Mouse (Mus musculus) CD4-positive helper T cell, adult 2 months (primary cell): Measurements from ENCODE around the gene Synpo2.
A peak's percentile ranks its signal among the peaks of the same experiment; 100 is the strongest.
"Not testable (repeated sequence)": the region's sequence is repeated elsewhere in the genome, so short reads cannot be mapped to it uniquely, and the experiment has no call there.

Experiments used
- DNase-seq: peaks from one replicate; pipeline ENCODE4 v3.0.0-alpha.2; 2012; ENCODE audit warnings: low read depth, missing footprints, low spot score

Gene Synpo2

DNA sequence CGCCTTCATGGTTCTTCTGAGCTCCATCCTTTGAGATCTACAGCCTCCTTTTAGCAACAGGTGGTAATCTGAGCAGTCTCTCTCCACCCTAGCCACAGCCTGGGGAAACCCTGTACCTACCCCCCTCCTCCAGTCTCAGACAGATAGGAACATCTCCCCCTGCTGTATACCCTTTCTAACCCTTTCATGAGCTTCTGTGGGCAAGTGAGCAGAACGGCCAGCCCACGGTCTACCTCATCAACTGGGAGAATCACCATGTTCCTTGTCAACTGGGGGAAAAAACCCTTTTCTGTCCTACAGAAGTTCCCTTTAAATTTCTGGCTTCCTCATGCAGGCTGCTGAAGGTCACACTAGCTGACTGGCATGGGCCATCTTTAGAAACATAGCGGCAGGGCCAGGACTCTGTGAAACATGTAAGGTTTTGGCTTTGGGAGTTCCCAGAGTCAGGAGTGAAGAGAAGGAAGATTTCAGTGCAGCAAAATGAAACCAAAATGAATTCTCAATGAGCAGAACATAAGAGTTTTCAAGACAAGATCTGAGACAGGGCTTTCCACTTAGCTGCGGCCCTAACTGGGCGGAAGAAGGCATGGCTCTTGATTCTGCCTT is 104.7 kb downstream of the Synpo2 start:
- no peak for DNase-seq

DNA sequence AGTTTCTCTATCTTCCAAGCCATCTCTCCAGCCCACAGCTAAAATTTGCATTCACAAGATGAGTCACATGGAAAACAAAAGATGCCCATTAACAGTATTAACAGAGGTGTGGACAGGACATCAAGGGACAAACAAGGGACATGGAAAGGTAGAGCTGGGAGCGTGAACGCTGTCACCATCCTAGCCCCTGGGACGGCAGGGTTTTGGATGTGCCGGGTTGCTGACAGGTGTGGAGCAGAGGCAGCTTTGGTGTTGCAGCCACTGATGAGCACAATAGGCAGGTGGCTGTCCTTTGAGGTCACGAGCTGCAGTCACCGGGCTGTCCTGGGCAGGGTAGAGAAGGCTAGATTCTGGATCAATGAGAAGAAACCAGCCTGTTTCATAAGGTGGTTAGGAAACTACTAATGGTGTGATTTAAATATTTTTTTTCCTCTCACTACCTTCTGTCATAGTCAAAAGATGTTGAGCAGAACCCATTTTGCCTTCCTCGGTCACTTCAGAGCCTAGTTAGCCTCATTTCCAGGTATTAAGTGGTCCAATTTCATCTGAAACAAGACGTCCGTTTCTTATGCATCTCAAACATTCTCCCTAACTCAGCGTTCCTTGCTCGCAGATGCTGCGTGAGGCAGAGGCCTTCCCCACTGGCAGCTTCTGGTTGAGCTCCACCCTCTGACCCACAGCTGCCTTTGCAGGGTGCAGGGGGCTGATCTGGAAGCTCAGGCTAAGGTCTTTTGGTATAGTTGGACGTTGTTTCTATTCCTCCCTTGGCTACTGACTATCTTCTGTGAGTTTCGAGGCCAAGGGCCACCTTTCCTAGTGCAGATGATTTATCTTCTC is 105.4 kb downstream of the Synpo2 start:
- no peak for DNase-seq

GRCm38 (mm10) chr3:123128781-123129180 is 107.2 kb downstream of the Synpo2 start:
- DNase-seq: no peak

- no peak for DNase-seq
Observed at GRCm38 (mm10) chr3:123128091-123128490, 107.9 kb downstream of the Synpo2 start.

GRCm38 (mm10) chr3:123126741-123127140 is 109.2 kb downstream of the Synpo2 start:
- not testable (repeated sequence) for DNase-seq

GRCm38 (mm10) chr3:123123817-123124216 is 112.1 kb downstream of the Synpo2 start:
- DNase-seq: no peak

DNA sequence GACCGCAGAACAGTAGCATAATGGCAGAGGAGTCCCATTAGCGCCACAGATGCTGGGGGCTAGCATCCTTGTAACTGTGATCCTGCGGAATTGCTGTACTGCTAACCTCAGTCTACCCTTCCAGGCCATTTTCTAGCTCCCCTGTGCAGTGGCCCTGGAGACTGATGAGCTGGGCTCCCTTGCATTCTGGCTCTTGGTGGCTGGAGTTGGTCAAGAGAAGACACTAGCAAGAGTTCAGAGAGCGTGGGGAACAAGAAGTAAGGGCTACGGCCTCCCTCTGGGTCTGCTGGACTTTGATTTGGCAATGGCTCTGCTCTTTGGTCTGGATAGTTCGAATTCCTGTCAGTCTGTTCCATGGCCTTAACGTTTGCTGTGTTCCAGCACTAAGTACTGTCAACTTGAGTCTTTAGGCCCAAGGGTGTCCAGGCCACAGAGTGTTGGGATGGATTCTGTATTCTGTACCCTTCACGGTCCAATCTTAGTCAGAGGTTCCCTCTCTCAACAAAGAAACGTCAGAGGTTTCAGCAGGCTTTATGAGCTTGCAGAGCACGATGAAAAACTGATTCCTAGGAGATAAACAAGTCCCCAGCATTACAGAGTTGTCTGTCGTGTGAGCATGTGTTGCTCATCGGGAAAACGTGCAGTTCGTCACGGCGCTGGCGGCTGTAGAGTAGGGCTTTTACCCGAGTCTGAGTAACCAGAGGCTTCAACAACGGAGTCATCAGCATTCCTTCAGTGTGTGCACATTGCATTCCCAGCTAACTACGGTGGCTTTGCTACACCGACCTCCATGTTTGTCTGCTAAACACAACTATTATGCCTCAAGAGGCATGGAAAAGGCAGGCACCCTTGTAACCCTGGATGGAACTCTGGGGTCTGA is 113.6 kb downstream of the Synpo2 start:
- no peak for DNase-seq

DNA sequence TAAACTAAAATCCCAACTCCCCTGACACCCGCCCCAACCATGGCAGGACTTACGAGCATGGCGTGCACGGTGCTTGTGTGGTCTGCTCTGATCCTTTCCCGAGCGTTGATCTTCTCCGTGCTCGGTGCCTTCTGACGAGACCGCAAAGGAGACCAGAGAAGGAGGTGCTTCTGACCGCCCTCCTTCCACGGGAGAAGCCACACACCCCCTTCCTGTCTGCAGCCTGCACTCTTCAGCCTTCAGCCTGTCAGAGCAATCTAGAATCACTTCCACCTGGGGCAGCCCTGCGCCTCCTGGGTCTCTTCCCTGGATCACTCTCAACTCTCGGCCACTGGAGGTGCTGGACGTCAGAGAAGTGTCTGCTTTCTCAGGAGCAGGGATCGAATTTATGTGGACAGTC is 119.0 kb downstream of the Synpo2 start:
- no peak for DNase-seq

DNA sequence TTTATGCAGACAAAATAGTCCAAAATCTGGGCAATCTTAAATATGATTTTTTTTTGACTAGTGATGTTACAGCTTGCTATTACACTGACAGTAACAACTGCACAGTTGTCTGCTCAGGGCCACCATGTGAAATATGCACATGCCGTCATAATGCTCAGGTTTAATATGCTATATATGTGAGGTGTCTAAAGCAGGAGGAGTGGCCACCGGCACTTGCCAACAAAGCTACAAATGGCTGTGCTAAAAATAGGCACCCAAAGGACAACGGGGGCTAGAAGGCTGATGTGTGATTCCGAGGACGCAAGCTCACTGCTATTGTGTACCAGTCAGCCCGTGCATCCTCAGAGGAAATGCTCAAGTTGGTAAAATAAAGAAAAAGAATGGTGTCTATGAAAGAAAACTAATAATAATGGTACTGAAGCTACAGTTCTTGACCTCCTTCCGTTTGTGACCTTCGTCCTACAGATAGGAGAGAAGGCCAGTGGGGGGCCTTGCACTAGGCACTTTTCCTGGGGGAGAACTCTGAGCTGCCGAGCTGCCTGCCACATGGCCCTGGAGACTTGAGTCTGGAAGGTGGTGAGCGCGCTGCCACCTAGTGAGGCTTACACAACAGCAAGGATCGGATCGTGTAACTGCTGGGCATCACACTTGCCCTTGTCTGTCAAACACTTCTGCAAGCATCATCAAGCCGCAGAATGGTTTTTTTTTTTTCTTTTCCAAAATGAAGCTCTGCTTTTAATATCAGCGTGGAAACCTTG is 120.0 kb downstream of the Synpo2 start:
- DNase-seq: no peak

DNA sequence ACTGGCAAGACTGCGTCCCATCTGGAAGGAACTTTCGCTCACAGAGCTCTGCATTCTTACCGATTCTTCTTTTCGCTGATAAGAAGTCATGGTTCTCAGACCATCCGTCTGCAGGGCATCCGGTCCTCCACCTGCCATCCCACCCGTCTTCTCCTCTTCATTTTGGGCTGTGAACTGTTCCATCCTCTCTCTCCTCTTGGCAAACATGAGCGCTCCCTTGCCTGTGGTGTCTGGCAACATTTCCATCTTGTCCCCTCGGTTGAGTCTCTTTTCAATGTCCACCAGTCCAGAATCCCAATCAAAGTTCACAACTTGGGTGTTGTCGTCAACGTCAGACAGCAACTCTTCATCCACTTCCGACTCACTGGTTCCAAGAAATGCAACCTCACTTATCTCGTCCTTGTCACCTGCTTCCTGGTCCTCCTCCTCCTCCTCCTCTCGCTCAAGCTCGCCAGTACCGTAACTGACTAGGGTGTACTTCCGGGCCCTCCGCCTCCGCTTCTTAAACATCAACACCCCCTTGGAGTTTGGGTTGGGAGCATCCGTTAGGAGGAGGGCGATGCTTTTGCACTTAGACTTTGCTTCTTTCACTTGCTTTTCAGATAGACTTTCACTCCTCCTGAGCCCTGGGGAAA is 121.8 kb downstream of the Synpo2 start:
- DNase-seq: no peak

DNA sequence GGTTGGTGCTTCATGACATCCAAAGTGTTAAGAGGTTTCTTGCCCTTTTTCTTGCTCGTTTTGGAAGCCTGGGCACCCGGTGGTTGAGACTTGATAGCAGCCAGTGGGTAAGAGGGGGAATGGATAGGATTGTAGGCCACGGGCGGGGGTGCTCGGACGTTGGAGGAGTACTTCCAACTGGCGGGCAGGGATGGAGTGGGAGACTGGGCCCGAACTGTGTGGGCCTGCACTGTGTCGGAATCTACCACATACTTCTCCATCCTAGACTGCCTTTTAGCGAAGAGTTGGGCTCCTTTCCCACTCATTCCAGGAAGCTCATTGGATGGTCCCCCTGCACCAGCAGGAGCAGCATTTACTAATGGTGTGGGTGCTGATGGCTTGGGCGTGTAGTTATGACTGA is 123.2 kb downstream of the Synpo2 start:
- no peak for DNase-seq

GRCm38 (mm10) chr3:123111071-123111711 is 124.8 kb downstream of the Synpo2 start:
- no peak for DNase-seq

- no peak for DNase-seq
Observed at GRCm38 (mm10) chr3:123107830-123108549, 128.0 kb downstream of the Synpo2 start.

DNA sequence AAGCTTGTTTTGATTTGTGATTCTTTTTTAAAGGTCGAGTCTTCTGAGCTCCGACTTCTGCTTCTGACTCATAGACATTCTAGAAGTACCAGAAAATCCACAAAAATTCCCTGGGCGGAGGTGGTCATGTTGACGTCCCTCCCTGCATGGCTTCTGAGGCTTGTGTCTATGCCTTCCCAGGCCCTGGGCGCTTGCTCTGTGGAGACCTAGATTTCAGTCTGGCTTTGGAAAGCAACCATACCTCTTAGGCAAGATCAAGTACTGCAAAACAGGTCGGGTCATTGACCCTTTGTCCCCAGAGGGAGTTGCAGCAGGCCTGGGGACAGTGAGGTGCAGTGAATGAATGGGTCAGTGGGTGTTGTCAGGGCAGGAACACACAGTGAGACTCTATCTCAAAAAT is 131.6 kb downstream of the Synpo2 start:
- DNase-seq: no peak

DNA sequence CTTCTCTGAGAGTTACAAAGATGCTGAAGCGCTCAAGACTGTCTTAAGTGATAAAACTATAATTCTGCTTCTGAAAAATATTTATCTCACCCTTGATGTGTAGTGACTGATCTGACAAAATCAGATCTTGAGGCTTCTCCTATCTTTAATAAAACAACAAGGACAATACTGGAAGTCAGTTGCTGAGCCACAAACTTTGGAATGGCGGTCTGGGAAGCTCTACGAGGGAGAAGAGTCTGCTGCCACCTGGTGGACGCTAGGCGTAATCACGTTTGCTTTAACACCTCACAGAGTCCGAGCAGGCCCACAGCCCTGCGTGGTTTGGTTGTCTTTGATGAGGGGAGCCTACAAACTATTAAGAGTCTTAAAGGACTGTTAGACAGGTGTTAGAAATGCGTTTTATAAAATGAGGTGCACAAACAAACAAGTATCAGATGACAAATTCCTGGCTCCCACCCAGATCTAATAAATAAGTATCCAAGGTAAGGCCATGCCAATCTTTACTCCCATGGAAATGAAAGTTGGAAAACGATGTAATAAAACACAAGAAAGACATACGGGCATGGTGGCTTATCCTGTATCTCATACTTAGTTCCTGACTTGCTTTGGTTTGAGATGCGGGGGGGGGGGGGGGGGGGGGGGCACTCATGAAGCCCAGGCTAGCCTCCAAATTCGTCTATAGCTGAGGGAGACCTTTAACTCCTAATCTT is 132.6 kb downstream of the Synpo2 start:
- DNase-seq: peak; percentile 49

- DNase-seq: no peak
Observed at GRCm38 (mm10) chr3:123101761-123102160, 134.2 kb downstream of the Synpo2 start.

DNA sequence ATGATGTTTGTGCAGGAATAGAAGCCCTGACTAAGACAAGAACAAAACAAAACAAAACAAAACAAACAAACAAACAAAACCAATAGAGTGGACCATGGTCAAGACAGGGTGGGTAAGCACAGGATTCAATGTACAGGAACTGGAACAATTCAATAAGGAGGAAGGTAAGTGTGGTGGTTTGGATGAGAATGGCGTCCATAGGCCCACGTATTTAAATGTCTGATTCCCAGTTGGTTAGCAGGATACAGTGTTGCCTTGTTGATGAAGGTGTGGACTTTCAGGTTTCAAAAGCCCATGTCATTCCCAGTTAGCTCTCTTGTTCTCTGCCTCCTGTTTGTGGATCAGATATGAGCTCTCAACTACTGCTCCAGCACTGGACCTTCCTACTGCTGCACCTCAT is 140.8 kb downstream of the Synpo2 start:
- no peak for DNase-seq

DNA sequence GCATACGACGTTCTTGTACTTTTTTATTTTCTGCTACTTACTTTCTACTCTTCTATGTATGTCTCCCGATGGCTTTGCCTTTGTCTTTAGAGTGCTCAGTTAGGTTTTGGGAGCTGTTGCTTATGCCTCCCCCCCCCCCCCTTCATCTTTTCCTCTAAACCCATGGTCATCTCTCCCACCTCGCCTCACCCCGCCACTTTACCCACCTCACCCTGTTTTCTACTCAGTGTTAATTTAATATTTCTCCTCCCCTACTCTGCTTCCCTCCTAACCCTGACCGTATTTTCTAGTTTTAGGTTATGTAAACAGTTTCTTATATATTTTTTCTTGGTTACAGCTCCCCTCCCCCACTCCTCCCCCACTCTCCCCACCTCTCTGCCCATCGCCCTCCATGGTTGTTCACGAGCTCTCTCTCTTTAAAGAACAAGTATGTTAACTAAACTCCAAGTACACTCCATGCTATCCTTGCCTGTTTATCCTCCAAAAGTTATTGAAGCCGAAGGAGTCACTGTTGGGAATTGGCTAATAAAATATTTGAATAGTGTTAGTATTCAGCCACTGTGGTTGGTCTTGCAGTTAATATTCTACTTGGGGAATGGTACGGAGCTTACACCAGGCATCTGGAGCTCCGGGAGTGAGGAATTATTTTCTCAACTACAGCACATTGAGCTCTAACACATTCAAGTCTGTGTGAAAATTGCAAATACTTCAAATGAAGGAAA is 142.1 kb downstream of the Synpo2 start:
- no peak for DNase-seq
